Mouse (Mus musculus): ENCODE measurements around the gene Rnf145.

- TF ChIP-seq CTCF (IDR thresholded peaks at IDR 0.05; ENCODE audit: borderline replicate concordance, control insufficient read depth, extremely low read depth, insufficient read depth, low read length, poor library complexity) (no peak), POLR2A (IDR thresholded peaks at IDR 0.05; ENCODE audit: control insufficient read depth, extremely low read depth, insufficient read depth, low read length, poor library complexity) (no peak)
Measured at GRCm38 (mm10) chr11:44537403-44537802, 18.6 kb downstream of the Rnf145 start.

Measured in thymus, adult 2 months (tissue).